ENCODE assay signal across 22 mouse cellular contexts in genomic region chr13:51939715-51940114, GRCm38 (mm10).
"Had no signal": no experiment of that assay in that cellular context is flagged by ENCODE, and none has a peak within 500 bp of the region (broad histone marks: within the 10 kb centered on the region; RNA-seq: fewer than 3 reads in every experiment).

No protein-coding gene starts in this region.

- DNase-seq: lung, adult 2 months; lung, postnatal 14 days; lung, postnatal 36 days; retina, postnatal 1 day; right cerebral cortex, adult 18-20 months; right cerebral cortex, postnatal 25 days; right cerebral cortex, postnatal 4 days; spleen, adult 18-20 months; thymus, adult 18-20 months; thymus, postnatal 14 days; thymus, postnatal 36 days had no signal

- H3K4me2 ChIP-seq: lung, embryonic 15.5 days; midbrain, embryonic 11.5 days; midbrain, embryonic 13.5 days; midbrain, embryonic 15.5 days; neural tube, embryonic 13.5 days; neural tube, embryonic 15.5 days had no signal

- H3K9me3 ChIP-seq: lung, embryonic 15.5 days; megakaryocyte, embryonic 14.5 days; midbrain, embryonic 13.5 days; midbrain, embryonic 15.5 days; neural tube, embryonic 13.5 days; neural tube, embryonic 15.5 days had no signal

- ATAC-seq: lung, postnatal 0 days; midbrain, embryonic 13.5 days; midbrain, embryonic 15.5 days had no signal

- H3K4me3 ChIP-seq: lung, embryonic 15.5 days; megakaryocyte, embryonic 14.5 days; midbrain, embryonic 13.5 days; midbrain, embryonic 15.5 days; myocyte; neural tube, embryonic 13.5 days; neural tube, embryonic 15.5 days had no signal

- H3K27me3 ChIP-seq: lung, embryonic 15.5 days; midbrain, embryonic 15.5 days; neural tube, embryonic 15.5 days had no signal

- H3K9ac ChIP-seq: liver, embryonic 14.5 days; lung, embryonic 15.5 days; midbrain, embryonic 13.5 days; midbrain, embryonic 15.5 days; neural tube, embryonic 13.5 days; neural tube, embryonic 15.5 days had no signal

- H3K27ac ChIP-seq: liver, embryonic 14.5 days; lung, embryonic 15.5 days; macrophage; midbrain, embryonic 13.5 days; midbrain, embryonic 15.5 days; neural tube, embryonic 13.5 days; neural tube, embryonic 15.5 days had no signal

- H3K4me1 ChIP-seq: lung, embryonic 15.5 days; midbrain, embryonic 13.5 days; midbrain, embryonic 15.5 days had no signal

- H3K36me3 ChIP-seq: lung, embryonic 15.5 days; midbrain, embryonic 13.5 days; midbrain, embryonic 15.5 days; neural tube, embryonic 13.5 days; neural tube, embryonic 15.5 days had no signal
